Mouse (Mus musculus) mouse trophoblast stem cell (cell line): Measurements from ENCODE around the gene Gmppb.

ENCODE experiments used
- in situ Hi-C, 2 experiments: fragments of 300-500 bp; cut with MseI, MboI; formaldehyde crosslinking; loops; 2 replicates in 1 of 2; 3 replicates in 1 of 2; pipeline ENCODE4 v1.15.1; 2025

The Gmppb gene

DNA sequence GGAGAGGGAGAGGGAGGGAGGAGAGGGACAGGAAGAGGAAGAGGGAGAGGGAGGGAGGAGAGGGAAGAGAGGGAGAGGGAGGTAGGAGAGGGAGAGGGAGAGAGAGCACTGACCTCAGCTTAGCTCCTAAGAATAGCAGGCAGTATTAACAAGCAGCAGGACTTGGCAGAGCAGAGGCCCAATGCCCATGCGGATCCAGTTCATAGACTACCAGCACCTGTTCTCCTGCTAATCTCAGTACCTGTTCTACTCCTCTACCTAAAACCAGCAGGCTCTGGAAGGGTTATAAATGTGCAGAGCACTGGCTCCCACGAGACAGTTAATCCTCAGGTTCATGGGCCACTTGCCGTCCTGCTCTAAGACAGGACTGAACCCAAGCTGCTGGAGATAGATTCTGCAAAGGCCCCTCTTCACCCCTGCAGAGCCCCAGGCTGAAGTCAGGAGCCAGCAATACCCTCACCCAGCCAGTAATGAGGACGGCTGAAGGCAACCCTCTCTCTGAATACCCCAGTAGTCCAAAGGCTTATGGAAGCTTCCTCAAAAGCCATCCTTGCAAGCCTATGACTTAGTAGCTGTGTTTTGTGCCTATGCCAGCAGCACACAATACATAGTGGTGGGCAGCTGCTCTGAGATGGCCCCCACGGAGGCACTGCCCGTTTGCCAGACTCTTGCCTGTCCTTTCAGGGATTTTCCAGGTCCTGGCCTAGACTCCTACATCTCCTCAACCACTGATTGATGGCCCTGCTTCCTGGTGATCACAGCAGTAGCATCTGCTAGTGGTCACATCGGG lies 24.3 kb downstream of the Gmppb start:
- in situ Hi-C loops = no loop called here

DNA sequence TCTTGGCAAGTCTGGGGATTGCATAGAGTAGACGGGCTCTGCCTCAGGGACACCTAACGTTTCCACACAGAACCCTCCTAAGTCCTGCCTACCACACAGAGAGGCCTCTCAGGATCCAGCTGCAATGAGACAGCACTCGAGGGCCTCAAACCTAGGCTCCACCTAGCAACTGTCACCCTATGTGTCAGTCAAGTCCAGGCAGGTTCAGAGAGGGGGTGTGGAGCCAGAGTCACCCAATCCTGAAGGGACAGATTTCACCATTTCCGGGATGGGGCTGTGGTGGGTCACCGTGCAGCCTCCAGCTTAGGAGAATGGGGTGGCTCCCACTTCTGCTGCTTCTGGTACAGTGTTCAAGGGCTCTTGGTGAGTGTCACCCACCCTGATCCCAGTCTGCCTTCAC lies 31.1 kb downstream of the Gmppb start, which contains the start of gene Mst1:
Mst1 (plus strand) TSS at position 269 of the 400 bp plus-strand sequence.
- in situ Hi-C loops = no loop called here

DNA sequence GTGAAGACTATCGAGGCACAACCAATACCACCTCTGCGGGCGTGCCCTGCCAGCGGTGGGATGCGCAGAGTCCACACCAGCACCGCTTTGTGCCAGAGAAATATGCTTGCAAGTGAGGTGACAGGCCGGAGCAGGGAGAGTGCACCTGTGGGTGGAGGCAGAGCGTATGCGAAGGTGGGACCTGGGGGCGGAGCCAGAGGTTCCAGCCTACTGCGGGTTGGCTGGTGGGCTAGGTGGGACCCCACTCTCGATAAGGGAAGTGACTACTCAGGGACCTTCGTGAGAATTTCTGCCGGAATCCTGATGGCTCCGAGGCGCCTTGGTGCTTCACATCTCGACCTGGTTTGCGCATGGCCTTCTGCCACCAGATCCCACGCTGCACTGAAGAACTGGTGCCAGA lies 33.5 kb downstream of the Gmppb start:
- in situ Hi-C loops = no loop called here

- in situ Hi-C loops = no loop called here
Observed at GRCm38 (mm10) chr9:108082988-108083431, 34.0 kb downstream of the Gmppb start, which contains the start of gene Rnf123. Gene Rnf123, minus strand, starts transcription at chr9:108083346.

DNA sequence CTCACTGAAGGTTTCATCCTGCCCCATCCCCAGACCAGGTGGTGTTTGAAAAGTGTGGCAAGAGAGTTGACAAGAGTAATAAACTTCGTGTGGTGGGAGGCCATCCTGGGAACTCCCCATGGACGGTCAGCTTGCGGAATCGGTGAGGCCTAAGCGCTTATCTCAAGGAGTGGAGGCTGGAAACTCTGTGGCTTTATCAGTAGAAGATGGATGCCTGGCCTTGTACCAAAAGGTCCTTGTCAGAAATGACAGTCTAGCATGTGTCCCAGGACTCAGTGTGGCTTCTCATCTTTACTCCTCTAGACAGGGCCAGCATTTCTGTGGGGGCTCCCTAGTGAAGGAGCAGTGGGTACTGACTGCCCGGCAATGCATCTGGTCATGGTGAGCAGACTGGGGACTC lies 34.5 kb downstream of the Gmppb start:
- in situ Hi-C loops = no loop called here

GRCm38 (mm10) chr9:108085261-108085660 lies 36.2 kb downstream of the Gmppb start:
- in situ Hi-C loops = no loop called here

DNA sequence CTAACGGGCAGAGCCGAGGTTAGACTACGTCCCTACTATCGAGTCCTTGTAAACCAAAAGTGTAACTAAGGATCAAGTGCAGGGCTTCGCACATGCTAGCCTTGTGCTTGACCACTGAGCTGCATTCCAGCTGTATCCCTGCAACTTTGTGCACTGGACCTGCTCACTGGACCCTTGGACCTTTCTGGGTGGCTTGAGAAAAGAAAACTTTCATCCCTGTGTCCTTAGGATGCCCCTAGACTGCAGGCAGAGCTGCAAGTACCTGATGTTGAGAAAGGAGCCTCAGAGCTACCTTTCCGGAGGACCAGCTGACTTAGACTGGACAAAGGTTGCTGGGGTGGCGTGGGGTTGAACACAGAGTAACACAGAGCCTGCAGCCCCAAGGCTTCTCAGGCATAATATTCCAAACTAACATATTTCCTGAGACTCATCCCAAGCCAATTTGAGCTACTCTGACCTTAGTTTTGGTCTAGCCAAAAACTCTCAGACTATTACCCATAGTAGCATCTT lies 41.6 kb downstream of the Gmppb start:
- in situ Hi-C loops = no loop called here

DNA sequence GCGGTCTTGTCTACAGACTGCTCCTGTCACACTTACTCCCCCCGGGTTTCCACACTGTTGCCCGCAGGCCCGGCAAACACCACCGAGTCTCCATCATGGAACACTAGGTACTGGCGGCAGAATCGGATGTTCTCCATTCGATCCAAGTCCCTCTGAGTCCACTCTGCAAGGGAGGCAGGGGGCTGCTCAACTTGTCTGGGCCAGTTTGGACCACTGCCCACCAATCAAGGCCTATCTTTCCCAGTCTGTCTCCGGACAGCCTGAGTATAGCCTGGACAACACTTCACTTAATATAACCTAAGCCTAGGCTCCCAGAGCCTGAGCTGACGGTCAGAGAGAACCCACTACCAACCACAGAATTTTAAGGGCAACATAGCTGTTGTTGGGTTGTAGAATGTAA lies 44.5 kb downstream of the Gmppb start:
- in situ Hi-C loops = no loop called here

GRCm38 (mm10) chr9:108094184-108094941 lies 45.3 kb downstream of the Gmppb start, which contains the start of gene Apeh:
Gene Apeh, minus strand, starts transcription at chr9:108094606.
- in situ Hi-C loops = no loop called here

DNA sequence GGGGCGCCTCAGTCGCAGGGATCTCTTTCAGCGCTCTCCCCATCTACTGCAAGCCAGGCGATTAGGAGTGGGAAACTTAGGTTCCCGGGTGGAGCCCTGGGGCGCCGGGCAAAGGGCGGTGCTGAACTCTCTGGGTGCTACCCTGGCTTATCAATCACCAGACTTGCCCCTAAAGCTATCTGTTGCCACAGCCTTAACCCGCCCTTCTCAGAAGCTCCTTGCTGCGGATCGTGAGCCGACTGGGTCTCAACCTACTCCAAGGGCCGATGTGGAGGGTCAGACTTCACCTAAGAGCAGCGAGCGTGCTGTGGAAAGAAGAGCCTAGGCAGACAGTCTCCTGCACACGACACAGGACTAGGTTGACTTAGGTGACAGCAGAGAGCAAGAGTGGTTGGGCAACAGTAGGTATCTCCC lies 46.0 kb downstream of the Gmppb start:
- in situ Hi-C loops = loop anchor here (5.0 kb wide), 2 partner anchors 42 to 97 kb away; partner anchors contain the start of gene Bsn (in 1 of the 2)

DNA sequence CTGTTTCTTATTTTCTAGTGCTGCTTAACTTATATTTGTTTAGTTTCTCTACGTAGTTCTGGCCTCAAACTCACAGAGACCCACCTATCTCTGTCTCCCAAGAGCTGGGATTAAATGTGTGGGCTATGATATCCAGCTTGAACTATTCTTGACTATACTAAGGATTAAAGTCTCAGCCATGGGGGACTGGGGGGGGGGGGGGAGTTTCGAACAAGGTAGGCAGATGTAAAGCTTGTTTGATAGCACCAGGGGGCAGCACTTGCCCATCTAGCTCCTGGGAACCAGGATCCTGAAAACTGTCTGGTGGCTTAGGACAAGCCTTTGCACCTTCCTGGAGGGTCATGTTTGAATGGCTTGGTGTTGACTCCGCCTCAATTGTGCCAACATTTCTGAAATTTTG lies 46.5 kb downstream of the Gmppb start:
- in situ Hi-C loops = loop anchor here (5.0 kb wide), 2 partner anchors 42 to 97 kb away; partner anchors contain the start of gene Bsn (in 1 of the 2)

- in situ Hi-C loops = loop anchor here (5.0 kb wide), 2 partner anchors 41 to 96 kb away; partner anchors contain the start of gene Bsn (in 1 of the 2)
Observed at GRCm38 (mm10) chr9:108095949-108096712, 47.1 kb downstream of the Gmppb start.

DNA sequence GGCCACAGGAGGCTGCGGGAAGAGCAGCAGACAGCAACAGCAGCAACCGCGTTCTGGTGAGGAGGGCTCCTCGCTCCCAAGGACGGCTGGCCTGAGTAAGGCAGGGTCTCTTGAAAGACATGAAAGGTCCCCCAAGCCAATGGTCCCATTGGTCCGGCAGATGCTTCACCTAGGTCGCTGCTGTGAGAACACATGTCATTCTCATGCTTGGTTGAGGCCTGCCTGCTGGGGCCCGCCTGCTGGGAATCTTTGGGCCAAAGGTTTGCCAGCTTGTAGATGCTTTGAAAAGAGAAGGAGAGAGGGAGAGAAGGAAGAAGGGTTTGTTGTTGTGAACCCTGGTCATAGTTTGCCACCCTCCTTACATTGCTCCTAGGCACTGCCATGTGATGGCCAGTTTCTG lies 50.6 kb downstream of the Gmppb start:
- in situ Hi-C loops = loop anchor here (5.0 kb wide), 2 partner anchors 38 to 93 kb away; partner anchors contain the start of gene Bsn (in 1 of the 2)
